Mouse (Mus musculus) erythroblast, embryonic 14.5 days (primary cell): ENCODE data around the gene L3mbtl3.

Experiments used
- GATA1 ChIP-seq: IDR thresholded peaks from 2 replicates; pipeline ENCODE4 v1.6.1; 2012; ENCODE audit warnings: low read length, inconsistent platforms, mixed read lengths
- TAL1 ChIP-seq: IDR thresholded peaks from 3 replicates; pipeline ENCODE4 v1.6.1; 2012; ENCODE audit warnings: low read length, inconsistent platforms, mixed read lengths

- TF ChIP-seq GATA1, result no peak
- no peak for TF ChIP-seq TAL1
These were observed 53.3 kb downstream of the L3mbtl3 start for GRCm38 (mm10) chr10:26322344-26323051.
